Mouse (Mus musculus): Measurements from ENCODE around the gene Ptch2.
A peak's percentile ranks its signal among the peaks of the same experiment; 100 is the strongest.

Ptch2 gene

DNA sequence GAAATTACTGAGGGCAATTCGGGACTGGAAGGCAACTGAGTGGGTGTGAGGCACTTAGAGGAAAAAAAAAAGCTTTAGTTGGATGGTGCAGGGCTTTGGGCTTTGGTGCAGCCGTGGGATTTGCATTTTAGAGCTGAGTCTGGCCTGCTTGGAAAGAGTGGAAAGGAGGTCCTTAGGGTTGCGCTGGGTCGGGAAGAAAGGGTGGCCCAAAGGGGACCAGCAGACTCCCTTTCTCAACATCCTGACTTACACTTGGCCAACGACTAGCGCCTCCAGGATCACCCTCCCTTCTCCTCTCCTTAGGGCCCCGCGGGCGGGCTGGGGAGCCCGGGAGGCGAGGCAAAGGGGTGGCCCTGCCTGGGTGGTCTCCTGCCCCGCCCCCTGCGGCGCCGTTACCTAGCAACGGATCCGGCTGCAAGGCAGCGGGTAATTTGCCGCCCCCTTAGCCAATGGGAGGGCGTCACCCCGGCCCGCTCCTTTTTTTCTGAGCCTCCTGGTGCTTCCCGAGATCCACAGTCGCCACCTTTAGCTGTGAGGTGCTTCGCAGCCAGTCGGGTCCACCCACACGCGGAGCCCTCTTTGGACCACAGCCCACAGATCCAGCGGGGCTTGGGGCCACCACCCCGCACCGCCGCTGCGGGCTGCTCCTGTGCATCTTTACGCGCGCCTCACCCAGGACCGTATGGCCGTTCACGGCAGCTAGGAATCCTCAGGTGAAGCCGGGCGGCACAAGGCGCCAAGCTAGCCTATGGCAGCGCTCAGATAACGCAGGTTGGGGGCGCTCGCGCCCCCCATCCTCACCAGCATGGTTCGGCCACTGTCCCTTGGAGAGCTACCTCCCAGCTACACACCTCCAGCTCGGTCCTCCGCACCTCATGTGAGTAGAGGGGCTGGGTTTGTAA, at the start of gene Ptch2:
Gene Ptch2, plus strand, starts transcription at position 525 of the 902 bp plus-strand sequence.
- peak; percentile 38 to 43 for DNase-seq (ENCODE audit: low spot score in 2 of 2)

DNA sequence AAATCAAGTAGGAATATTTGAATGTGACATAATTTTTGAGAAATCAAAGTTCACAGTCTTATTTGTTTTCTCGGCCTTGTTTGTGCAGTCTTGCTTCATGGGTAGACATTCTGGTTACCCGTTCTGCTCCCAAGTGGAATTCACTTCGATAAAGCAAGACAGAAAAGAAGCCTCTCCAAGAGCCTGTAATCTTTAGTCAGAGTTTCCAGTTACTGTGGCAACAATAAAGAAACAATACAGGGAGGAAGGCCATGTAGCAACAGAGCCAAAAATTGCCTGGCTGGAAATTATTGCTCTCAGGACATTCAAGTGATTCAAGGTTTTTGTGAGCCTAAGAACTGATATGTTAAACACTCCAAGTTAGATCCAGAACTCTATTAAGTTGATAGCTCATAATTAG, 47.0 kb upstream of the Ptch2 start:
- no peak for DNase-seq (ENCODE audit: low spot score in 2 of 2)

DNA sequence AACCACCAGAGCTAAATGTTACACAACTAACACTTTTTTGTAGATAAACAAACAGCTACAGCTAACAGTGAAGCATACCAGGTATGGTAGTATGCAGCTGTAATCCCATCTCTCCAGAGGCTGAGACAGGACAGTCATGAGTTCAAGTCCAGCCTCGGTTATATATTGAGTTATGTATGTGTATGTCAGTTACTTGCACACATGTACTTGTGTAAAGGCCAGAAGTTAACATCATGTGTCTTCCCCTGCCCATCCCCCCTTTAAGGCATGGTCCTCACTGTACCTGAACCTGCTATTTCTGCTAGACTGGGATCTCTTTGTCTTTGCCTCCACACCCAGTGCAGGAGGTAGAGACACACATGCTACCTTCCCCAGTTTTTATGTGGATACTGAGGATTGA, 46.4 kb upstream of the Ptch2 start:
- no peak for DNase-seq (ENCODE audit: low spot score in 2 of 2)

DNA sequence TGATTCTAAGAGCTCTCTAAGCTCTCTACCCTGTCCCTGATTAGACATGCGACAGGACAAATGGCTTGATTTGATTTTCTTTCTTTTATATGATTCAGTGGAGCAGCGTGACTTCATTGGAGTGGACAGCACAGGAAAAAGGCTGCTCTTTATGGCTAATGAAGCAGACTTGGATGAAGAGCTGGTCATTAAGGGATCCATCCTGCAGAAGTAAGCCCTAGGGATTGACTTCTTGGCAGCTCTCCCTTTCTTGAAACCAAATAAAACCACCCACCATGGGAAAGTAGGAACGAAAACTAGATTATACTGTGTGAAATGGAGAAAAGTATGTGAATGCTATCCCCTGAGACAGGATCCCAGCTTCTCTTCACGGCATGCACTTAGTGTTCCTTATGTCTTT, 43.2 kb upstream of the Ptch2 start:
- DNase-seq (ENCODE audit: low spot score in 2 of 2), result no peak

- DNase-seq (ENCODE audit: low spot score in 2 of 2), result no peak
These were observed 41.9 kb upstream of the Ptch2 start for GRCm38 (mm10) chr4:117053956-117054355.

GRCm38 (mm10) chr4:117056102-117056501, 39.8 kb upstream of the Ptch2 start:
- DNase-seq (ENCODE audit: low spot score in 2 of 2), result no peak

DNA sequence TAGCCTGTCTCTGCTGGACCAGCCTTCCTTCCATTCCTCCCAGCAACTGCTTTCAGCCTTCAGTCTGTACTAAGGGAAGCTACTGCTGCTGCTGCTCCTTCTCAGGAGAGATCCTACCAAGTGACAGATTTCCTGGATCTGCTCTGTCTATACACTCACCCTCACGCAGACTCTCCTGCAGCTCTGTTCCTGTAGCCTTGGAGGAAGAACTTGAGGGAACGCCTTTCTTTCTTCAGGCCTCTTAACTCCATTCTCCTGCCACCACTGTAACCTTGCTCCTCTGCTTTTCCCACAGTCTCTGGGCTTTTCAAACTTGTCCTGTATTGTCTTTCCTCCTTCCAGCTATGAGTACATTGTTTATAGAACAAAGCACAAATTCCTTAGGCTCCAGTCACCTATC, 39.4 kb upstream of the Ptch2 start:
- no peak for DNase-seq (ENCODE audit: low spot score in 2 of 2)

DNA sequence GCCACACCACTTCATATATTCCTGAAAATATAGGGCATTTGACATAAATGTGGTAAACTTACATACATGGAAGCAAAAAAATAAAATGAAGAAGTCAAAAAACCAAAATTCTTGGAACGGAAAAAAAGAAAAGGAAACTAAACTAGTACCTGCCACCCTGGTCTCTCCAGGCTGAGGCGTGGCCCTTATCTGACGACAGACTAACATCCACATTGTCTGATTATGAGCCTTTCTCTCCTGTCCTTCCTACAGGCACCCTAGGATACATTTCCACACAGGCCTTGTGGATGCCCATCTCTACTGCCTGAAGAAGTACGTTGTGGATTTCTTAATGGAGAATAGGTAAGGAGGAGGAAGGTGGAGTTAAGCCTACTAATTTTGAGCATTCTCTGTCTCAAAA, 37.4 kb upstream of the Ptch2 start:
- DNase-seq (ENCODE audit: low spot score in 2 of 2), result no peak

DNA sequence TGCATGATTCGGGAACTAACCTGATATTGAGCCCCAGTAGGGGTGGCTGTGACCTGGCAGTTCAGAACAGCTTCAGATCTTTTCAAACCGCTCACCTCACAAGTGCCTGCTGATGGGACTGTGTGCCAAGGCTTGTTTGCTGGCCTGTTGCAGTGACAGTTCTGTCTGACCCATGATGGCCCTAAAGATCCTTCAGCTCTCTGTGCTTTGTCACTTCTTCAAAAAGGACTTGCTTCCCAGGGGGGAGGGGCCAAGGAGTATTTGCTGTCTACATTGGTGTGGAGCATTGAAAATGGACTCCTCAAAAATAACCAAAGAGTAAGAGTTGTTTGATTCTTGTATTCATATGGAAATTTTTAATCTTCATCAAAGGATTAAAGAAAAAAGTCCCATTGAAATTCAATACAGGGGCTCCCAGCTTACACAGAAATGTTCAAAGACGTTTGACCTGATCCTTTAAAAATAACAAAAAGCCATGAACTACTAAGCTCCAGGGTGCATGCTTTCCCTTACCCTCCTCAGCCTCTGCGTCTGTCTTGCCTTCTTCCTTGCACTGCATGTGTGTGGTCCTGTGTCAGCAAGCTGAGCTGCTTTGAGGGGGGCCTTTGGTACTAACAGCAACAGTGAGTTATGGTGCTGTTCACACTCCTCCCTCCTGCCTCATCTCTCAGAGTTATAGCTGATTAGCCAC, 33.0 kb upstream of the Ptch2 start:
- no peak for DNase-seq (ENCODE audit: low spot score in 2 of 2)

GRCm38 (mm10) chr4:117068035-117068434, 27.8 kb upstream of the Ptch2 start:
- DNase-seq (ENCODE audit: low spot score in 2 of 2), result no peak

- DNase-seq (ENCODE audit: low spot score in 2 of 2), result no peak
These were observed 26.2 kb upstream of the Ptch2 start for GRCm38 (mm10) chr4:117069647-117070046.

DNA sequence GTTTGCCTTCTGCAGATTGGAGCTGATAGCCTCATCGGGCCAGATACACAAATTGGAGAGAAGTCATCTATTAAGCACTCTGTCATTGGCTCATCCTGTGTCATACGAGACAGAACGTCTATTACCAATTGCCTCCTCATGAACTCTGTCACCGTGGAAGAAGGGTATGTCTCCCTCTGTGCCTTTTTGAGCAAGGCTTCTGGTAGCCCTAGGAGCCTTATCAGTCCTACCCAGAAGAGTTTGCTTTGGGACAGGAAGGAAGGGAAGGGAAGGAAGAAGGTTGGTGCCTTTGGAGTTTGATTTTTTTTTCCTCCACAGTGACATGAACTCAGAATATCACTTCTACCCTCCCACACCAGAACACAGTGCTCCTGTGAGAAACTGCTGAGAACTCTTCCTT, 25.3 kb upstream of the Ptch2 start:
- no peak for DNase-seq (ENCODE audit: low spot score in 2 of 2)

- DNase-seq (ENCODE audit: low spot score in 2 of 2), result no peak
These were observed 24.7 kb upstream of the Ptch2 start for GRCm38 (mm10) chr4:117071183-117071582.

DNA sequence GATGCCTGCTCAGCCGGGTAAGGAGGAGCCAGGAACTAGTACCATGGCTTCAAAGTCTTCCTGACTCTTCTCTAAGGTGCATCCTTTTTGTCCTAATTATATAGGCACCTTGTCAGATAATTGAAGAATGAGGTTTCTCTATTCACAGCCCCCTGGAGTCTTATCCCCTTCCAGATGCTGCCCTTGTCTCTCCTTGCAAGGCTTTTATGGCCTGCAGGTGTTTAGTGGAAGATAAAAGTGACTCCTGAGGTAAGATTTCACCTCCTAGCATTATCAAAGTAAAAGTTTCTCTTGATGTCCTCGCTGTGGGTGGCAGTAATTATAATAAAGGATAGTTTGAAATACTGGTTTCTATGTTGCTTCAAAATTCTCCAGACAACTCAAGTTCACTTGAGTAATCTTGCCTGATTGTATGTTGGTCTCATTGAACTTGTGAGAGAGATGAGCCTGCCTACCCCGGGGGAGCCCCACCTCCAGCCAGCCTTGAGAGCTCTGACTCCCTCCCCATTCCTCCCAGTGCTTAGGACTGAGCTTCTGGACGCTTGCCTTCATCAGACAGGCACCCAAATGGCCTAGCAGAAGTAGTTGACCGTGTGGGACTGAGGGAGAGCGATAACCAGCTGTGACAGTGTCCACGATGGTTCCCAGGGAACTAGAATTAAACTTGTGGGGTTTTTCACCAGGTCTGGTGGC, 7.8 kb upstream of the Ptch2 start:
- no peak for DNase-seq (ENCODE audit: low spot score in 2 of 2)

DNA sequence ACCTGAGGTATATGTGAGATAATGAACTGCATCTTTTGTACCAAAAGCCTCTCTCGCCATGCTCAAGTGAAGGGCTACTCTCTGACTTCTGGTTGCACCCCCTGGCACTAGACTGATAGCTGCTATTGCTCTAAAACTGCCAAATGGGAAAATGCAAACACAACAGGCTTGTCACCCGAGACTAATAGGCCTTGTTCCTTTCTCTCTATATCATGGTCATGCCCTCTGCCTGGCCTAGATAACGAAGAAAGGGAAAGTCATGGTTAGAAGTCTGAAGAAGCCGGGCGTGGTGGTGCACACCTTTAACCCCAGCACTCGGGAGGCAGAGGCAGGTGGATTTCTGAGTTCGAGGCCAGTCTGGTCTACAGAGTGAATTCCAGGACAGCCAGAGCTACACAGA, 5.3 kb upstream of the Ptch2 start:
- DNase-seq (ENCODE audit: low spot score in 2 of 2), result no peak

DNA sequence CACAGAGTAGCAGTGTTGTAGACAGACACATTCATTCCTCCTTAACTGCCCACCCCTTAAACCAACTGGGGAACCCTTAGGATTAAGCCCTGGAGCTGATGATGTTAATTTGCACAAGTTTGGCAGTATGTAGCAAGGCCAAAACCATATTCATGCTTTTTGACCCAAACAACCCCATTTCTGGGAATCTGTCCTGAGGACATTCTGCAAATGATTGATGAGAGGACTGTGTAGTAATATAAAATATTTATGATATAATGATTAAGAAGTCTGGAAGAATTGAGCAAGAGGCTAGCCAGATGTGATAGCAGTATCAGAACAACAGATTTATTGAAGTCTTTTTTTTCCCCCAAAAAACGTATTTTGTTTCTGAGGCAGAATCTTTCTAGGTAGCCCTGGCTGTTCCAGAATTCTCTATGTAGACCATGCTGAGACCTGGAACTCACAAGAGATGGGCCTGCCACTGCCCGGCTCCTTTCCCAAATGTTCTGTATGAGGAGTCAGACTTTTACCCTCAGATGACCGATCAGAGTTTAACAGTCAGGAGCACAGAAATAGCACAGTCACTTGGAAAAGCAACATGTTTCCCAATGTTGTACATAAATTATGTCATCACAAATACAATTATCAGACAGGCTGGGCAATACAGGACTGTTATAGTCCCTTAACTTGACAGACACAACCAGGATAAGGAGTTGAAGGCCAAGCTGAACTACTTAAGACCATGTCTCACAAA, 1.1 kb upstream of the Ptch2 start:
- DNase-seq (ENCODE audit: low spot score in 2 of 2), result no peak

DNA sequence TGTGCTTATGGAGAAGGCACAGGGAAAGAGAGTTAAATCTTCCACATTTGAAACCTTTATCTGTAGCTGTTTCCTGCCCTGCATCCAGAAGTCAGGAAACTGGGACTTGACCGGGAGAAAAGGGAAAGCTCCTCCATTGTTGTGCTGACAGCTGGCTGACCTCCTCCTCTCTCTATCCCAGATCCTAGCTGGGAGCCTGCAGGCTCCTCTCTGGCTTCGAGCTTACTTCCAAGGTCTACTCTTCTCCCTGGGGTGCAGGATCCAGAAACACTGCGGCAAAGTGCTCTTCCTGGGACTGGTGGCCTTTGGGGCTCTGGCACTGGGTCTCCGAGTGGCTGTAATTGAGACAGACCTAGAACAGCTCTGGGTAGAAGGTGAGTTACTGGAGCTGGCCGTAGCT, 791 bp downstream of the Ptch2 start:
- DNase-seq (ENCODE audit: low spot score in 2 of 2), result no peak

DNA sequence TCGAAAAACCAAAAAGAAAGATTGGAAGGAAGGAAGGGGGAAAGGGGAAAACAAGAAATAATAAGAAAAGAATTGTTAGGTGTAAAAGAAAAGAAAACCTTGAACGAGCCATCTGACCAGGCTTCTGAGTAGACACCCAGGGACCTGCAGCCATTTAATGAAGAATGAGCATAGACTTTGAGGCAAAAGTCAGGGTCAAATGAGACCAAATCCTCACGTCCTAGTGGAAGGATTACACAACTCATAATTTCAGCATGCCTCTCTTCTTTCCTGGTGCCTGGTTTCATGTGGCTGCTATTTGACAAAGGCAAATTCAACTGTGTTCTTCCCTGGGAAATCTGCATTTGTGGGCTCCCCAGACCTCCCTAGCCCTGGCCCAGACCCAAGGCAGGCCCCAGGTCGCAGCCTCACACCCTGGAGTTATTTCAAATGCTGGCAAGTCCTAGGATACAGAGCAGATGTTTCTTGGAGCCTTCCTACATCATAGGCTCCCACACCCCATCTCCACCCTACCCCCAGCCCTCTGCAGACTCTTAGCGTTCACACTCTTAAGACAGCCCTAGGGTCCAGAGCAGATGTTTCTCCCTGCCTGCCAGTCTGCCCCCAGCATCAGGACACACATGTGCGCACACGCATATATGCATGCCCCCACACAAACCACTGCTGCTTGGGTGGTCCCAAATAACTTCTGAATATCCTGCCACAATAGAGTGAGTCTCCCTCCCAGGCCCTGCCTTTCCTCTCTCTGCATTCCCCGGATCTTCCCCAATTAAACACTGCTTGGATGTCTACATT, 2.3 kb downstream of the Ptch2 start:
- no peak for DNase-seq (ENCODE audit: low spot score in 2 of 2)

GRCm38 (mm10) chr4:117098764-117099036, 2.8 kb downstream of the Ptch2 start:
- no peak for DNase-seq (ENCODE audit: low spot score in 2 of 2)

DNA sequence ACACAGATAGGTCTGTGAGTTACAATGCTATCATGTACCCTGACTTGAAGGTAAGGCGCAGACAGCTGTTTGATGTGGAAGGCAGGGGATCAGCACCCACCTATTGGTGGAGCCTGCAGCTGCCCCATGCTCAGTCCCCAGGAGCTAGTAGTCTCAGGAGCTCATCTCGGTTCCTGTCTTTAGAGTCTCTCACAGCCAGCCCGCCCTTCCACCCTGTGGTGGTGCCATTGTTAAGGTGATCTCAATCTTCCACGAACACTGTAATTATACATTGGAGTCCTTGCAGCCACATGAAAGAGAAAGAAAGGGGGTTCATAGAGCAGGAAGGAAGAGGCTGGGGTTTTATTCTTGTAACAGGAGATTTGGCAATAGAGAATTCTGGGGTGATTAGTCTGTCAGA, 4.2 kb downstream of the Ptch2 start:
- DNase-seq (ENCODE audit: low spot score in 2 of 2), result no peak

- no peak for DNase-seq (ENCODE audit: low spot score in 2 of 2)
These were observed 5.3 kb downstream of the Ptch2 start for GRCm38 (mm10) chr4:117101218-117101617.
